Mouse (Mus musculus) gonadal fat pad, adult 2 months (tissue): ENCODE results near the gene Slc39a11. TPM values are rescaled to one million over a fixed set of nuclear protein-coding genes. Genes with fewer than 3 reads are reported as not detected.

Experiments used
- DNase-seq: peaks from one replicate; pipeline ENCODE4 v3.0.0-alpha.2; 2012; ENCODE audit warnings: low read depth
- polyA plus RNA-seq: library from polyadenylated mRNA; depleted of rRNA; stranded (reverse); fragments of >200 nt; gene quantifications from 2 replicates; pipeline ENCODE4 v1.2.3, GENCODE M21; 2012

The Slc39a11 gene
- polyA plus RNA-seq, 1 experiment = 29.2 TPM

DNA sequence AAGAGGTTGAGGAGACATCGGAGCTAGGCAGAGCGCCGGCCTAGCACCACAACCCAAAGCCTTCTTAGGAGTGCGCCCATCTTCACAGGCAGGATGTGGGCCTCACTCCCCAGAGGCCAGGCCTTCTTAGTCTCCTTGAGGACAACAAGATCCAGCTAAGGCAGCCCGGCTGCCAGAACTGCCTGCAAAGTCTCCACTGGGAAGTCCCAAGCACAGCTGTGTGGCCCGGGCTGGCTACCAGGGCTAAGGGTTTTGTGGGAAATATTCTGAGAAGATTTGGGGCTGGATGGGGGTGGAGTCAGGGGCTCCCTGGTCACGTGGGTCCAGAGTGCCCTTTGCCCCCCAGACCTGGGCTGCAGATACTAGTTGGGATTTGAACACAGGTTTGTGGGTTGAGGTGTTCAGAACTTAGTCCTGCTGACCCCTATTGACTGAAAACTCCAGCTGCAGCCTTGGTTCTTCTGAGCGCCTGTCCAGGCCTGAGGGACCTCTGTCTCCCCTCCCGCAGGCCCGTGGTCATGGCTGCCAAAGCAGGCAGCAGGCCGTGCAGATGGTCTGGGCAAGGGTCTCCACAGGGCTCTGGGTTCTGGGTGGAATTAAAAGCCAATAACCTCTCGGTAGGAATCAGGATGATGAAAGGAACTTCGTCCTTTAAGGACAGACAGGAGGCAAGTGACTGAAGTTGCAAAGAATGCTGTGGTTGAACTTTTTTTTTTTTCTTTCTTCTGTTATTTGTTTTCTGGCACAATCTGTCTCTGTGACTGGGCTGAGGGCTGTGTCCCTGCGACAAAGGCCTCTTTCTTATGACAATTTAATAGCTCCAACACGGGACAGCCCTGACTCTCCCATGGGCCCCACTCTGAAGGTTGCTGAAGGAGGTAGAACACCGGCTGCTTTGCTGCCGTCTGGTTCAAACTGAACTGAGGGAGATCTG is 357.8 kb downstream of the Slc39a11 start:
- DNase-seq = no peak

DNA sequence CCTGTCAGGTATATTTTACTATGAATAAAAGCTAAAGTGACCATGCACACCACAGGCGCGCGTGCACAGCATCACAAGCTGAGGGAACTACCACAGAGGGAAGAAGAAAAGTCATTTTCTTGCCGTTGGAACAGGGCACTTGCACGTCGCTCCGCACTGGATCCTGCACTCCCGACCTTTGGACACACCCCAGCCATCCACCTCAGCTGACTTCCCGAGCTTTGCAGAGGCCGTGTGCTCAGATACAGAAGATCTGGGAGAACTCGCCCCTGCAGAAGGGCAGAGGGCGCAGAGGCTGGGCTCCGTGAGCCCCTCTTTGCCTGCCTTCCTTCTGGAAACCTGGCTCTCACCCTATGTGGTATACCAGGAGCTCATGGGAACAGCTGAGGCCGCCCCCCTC is 359.0 kb downstream of the Slc39a11 start:
- DNase-seq = no peak

DNA sequence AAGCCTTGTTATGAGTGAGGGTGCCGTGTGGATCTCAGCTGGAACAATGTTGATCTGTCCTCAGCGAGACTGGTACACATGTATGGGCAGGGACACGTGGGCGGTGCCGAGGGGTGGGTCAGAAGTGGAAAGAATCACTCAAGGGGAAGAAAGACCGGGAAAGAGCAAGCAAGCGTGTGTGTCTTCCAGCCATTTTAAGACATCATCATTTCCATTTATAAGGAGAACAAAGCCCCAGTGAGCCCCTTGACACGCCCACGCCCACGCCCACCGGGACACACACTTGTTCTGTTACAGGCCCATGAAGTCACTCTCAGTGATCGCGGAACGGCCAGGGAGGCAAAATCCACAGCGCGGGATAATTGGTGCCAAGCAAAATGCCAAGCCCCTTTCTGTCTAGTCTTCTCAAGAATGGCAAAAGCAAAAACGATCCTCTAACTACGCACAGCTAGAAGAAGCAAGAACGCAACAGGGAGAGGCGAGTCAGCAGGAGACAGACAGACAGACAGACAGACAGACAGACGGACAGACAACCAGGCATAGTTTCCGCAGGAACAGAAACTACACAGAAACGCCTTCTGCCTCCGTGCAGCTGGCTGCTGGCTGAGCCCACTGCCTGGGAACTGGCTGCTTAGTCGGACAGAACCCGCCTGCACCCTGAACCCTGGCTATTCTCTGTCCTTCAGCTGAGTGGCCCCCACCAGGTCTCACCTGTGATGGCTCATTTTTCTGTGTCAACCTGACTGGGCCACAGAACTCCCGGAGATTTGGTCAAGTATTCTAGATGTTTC is 364.7 kb downstream of the Slc39a11 start:
- DNase-seq = no peak

DNA sequence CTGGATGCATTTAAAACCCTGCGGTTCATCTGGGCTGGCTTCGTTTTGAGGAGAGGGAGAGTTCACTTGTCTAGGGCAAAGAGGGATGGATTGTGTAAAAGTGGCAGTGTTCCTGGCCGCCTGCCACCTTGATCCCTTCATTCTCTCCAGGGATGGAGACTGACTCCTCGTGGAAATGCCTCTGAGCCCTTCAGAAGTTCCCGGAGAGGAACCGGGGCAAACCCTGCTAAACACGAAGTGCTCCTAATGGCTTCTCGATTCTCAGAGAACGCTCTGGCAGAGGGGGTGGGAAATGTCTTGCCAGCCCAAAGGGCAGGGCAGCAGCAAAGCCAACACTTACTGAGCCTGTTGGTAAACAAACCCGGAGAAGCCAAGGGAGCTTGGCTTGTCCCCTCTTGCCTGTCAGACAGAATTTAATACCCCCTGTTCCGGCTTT is 366.5 kb downstream of the Slc39a11 start:
- DNase-seq = no peak

- no peak for DNase-seq
Observed at GRCm38 (mm10) chr11:113278238-113278637, 371.6 kb downstream of the Slc39a11 start.

DNA sequence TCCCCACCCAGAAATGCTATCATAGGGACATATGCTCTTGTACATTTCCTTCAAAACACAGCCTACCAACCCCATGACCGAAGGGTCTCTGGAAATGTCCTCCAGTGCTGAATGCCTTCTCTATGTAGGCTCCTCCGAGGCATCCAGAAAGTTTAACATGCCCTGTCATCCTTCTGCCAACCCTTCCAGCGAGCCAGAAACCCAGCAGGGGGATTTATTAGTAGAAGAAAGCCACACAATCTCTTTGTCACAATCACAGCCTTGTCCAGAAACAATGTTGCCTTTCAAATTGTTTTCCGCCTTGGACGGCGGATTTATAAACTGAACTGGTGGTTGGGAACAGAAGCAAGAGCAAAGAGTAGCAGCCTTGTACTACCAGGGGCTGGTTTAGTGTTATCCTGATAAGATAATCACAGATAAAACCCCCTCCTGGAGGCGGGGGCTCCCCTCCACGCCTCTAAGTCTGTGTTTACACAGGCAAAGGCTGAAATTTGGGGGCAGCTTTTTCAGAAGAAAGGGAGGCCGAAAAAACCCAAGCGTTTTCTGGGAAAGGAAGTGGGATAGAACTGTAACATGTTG is 372.8 kb downstream of the Slc39a11 start:
- no peak for DNase-seq

- no peak for DNase-seq
Observed at GRCm38 (mm10) chr11:113276518-113276917, 373.4 kb downstream of the Slc39a11 start.

DNA sequence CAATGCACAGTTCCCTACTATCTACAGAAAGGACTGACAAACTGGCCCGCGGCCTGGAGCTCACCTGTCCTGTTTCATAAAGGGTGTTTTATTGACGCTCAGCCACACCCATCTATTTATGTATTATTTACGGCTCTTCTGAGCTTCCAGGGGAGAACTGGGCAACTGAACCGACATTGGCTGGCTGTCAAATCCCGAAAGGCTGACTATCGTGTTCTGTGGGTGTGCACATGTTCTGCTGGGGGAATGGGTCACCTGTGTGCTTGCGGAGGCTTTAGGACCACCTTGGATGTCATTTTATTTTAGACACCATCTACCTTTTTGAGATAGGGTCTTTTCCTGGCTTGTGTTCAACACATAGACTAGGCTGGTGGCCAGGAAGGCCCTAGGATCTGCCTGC is 375.8 kb downstream of the Slc39a11 start:
- DNase-seq = no peak

DNA sequence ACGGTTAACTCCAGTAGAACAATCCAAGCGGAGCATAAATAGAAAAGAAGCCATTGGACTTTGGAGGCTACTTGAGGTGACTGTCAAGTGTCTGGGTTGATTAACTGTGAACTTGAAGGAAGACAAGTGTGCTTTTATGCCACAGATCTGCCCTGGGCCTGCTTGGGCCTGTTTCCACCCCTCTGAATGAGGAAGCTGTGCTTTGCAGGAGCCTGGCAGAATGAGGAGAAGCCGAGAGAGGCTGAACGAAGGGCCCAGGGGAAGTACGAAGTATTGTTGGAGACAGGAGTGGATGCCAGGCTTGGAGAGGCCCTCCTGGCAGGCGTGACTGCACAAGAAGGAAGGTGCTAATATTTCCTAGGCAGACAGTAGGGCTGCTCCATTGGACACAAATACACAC is 378.0 kb downstream of the Slc39a11 start:
- DNase-seq = no peak

GRCm38 (mm10) chr11:113268831-113269319 is 381.0 kb downstream of the Slc39a11 start:
- DNase-seq = no peak

GRCm38 (mm10) chr11:113267516-113268230 is 382.2 kb downstream of the Slc39a11 start:
- DNase-seq = no peak

DNA sequence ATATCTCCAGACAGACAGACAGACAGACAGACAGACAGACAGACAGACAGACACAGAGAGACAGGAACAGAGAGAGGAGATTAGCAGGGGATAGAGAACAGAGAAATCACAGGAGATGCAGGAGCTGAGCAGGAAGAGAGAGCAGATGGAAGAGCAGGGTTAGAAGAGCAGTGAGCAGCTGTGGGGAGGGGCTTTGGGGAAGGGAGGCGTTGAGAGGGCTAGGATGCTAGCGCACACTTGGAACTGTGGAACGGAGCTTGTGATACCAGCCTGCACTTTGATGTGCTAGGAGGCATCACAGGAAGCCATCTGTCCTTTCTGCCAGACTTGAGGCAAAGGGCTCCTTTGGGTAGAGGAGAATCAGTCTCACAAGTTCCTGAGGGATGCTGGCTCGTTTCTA is 383.2 kb downstream of the Slc39a11 start:
- no peak for DNase-seq

- DNase-seq = no peak
Observed at GRCm38 (mm10) chr11:113265567-113265966, 384.3 kb downstream of the Slc39a11 start.

- no peak for DNase-seq
Observed at GRCm38 (mm10) chr11:113263971-113264370, 385.9 kb downstream of the Slc39a11 start.

DNA sequence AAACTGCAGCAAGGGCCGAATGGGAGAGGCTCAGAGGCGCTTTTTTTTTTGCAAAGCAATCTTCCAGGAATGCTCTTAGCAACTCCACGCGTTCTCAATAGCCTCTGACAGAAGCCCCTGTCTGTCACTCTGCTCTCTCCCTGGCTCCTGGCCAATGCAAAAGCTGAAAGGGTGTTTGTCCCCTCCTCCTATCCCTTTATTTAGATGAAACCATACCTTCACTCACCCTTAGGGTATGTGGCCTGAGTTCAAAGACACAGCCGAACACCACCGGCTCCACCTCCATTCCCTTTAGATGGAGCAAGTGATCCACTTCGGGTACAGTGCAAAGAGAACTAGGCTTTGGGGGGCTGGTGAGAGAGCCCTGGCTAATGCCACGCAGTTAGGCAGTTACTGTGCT is 387.8 kb downstream of the Slc39a11 start:
- DNase-seq = no peak

GRCm38 (mm10) chr11:113261421-113261820 is 388.5 kb downstream of the Slc39a11 start:
- DNase-seq = no peak

- peak; percentile 36 for DNase-seq
Observed at GRCm38 (mm10) chr11:113259712-113260382, 390.0 kb downstream of the Slc39a11 start.

DNA sequence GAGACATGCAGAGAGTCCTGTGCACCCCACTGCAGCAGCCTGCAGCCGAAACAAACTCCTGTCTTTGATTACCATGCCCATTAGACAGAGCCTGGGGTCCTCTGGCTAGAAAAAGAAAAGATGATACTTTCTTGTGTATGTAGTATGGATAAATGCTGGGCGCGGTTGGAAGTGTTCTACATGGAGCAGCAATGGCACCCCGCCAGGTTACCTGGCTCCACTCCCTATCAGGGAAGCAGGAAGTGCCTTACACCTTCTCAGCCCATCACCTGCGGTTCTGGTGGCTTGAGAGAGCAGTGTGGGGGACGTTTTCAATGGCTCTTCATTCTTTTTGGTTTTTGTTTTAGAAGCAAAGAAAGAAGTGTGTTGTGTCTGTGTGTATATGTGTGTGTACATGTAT is 391.9 kb downstream of the Slc39a11 start:
- DNase-seq = no peak

- DNase-seq = no peak
Observed at GRCm38 (mm10) chr11:113254653-113255052, 395.2 kb downstream of the Slc39a11 start.

DNA sequence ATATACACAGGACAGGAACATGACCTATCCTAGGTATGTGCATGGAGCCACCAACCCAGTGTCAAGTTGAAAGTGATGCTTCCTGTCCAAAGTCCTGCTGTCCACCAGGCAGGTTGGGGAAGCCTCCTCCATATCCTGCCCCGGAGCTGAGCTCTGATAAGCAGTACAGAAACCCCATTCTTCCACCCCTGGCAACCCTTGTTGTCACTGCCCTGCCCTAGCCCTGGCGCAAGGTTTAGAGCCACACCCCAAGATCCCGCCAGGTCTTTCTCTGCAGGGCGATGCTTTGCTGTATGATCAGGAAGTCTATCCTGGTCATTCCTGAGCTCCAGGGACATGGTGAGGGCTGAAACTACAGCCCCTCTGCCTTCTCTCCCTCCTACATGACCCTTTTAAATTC is 396.7 kb downstream of the Slc39a11 start:
- no peak for DNase-seq

DNA sequence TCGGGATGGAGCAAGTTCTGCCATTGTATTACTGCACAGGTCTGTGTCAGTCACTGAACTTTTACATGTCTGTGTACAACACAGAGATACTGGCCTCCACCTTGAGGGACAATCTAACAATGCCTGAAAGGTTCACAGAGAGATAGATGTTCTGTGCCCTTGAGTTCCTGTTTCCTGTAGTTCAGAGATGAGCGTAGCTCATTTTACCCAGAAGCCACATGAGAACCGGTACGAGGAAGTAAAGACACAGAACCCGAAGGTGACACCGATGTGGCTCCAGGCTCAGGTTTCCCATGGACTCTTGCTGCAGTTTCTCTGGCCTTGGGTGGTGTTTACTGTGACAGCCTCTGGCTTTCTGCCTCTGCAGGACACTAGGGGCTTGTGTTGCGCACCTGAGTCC is 398.7 kb downstream of the Slc39a11 start:
- no peak for DNase-seq
